Mouse (Mus musculus) midbrain, embryonic 14.5 days (tissue): ENCODE results near the gene Alg14. TPM values are rescaled to one million over a fixed set of nuclear protein-coding genes. Genes with fewer than 3 reads are reported as not detected.

Experiments
- ATAC-seq: fragments of 200-750 bp; cut with Nextera tagmentation; 2 replicates; pipeline ENCODE4 v1.8.0; 2017; ENCODE audit warnings: moderate number of reproducible peaks, moderate library complexity; ENCODE audit not compliant: low FRiP score, low TSS enrichment
- DNase-seq: peaks from one replicate; pipeline ENCODE4 v3.0.0-alpha.2; 2015
- H3K27ac ChIP-seq: fragments of 300-500 bp; sonication (generic); replicated peaks from 2 replicates; pipeline ENCODE4 v1.5.1; 2014; ENCODE audit warnings: mild to moderate bottlenecking, low read depth, low read length, moderate library complexity
- H3K27me3 ChIP-seq: fragments of 300-500 bp; sonication (generic); 2 replicates; pipeline ENCODE4 v1.6.1; 2014; ENCODE audit warnings: low read length, control low read depth, mixed read lengths; ENCODE audit not compliant: control insufficient read depth, insufficient read depth
- H3K36me3 ChIP-seq: fragments of 300-500 bp; sonication (generic); 2 replicates; pipeline ENCODE4 v1.6.1; 2014; ENCODE audit warnings: low read length, control low read depth; ENCODE audit not compliant: control insufficient read depth, insufficient read depth
- H3K4me1 ChIP-seq: fragments of 300-500 bp; sonication (generic); 2 replicates; pipeline ENCODE4 v1.6.1; 2014; ENCODE audit warnings: mild to moderate bottlenecking, antibody characterized with exemption, low read length, control low read depth; ENCODE audit not compliant: control insufficient read depth, insufficient read depth
- H3K4me2 ChIP-seq: fragments of 300-500 bp; sonication (generic); 2 replicates; pipeline ENCODE4 v1.6.1; 2014; ENCODE audit warnings: mild to moderate bottlenecking, low read length, moderate library complexity
- H3K4me3 ChIP-seq: fragments of 300-500 bp; sonication (generic); replicated peaks from 2 replicates; pipeline ENCODE4 v1.5.1; 2014; ENCODE audit warnings: low read depth, low read length
- H3K9ac ChIP-seq: fragments of 300-500 bp; sonication (generic); replicated peaks from 2 replicates; pipeline ENCODE4 v1.6.1; 2014; ENCODE audit warnings: mild to moderate bottlenecking, low read length, moderate library complexity
- H3K9me3 ChIP-seq: fragments of 300-500 bp; sonication (generic); 2 replicates; pipeline ENCODE4 v1.6.1; 2016; ENCODE audit warnings: low read length, control low read depth, mixed read lengths; ENCODE audit not compliant: control insufficient read depth
- WGBS: fragments of 180-500 bp; shearing (Covaris S2); extraction: QIAGEN DNeasy Blood & Tissue Kit; methylation state at CpG from one replicate; pipeline ENCODE4 v1.1.7; 2014; 5-methylcytosine and 5-hydroxymethylcytosine counted together
- polyA plus RNA-seq: library from polyadenylated mRNA; unstranded; fragments of >200 nt; fragmentation: Nextera tagmentation; extraction: Ambion mirVana; gene quantifications from 2 replicates; pipeline ENCODE4 v1.2.1, GENCODE M21; 2014

Alg14 gene
- polyA plus RNA-seq, 1 experiment from 2014 or later, result 29.8 TPM

GRCm38 (mm10) chr3:121389366-121389765, 97.8 kb downstream of the Alg14 start:
- ATAC-seq, result no peak

GRCm38 (mm10) chr3:121389860-121390530, 98.4 kb downstream of the Alg14 start:
- DNase-seq (peak; percentile 85), ATAC-seq (peak; percentile 78)
- Histone ChIP-seq H3K4me1 (peaks cover 12% of the 10 kb centered on the region), H3K27me3 (no peaks in the 10 kb centered on the region), H3K9ac (no peak overlapping the region), H3K9me3 (no peaks in the 10 kb centered on the region), H3K4me2 (peak overlapping the region; percentile 48), H3K36me3 (no peaks in the 10 kb centered on the region), H3K4me3 (0 out of 2 replicates have a peak overlapping the region, but pooled peaks have one; percentile 2), H3K27ac (peak overlapping the region; percentile 52)
- WGBS, result 13% methylated on average over 17 of the region's 17 CpGs

More at GRCm38 (mm10) chr3:121389366-121389765, 97.8 kb downstream of the Alg14 start:
- Histone ChIP-seq H3K27me3 (no peaks in the 10 kb centered on the region), H3K4me1 (peaks cover 12% of the 10 kb centered on the region), H3K4me2 (no peak overlapping the region), H3K36me3 (no peaks in the 10 kb centered on the region), H3K4me3 (no peak overlapping the region), H3K9ac (no peak overlapping the region), H3K9me3 (no peaks in the 10 kb centered on the region), H3K27ac (no peak overlapping the region)
- DNase-seq, result no peak
- WGBS, result 79% methylated on average over 8 of the region's 8 CpGs

GRCm38 (mm10) chr3:121390724-121391123, 99.2 kb downstream of the Alg14 start:
- Histone ChIP-seq H3K4me1 (peaks cover 12% of the 10 kb centered on the region), H3K27ac (peak overlapping the region; percentile 52; the same call in 1 of the 2 replicates), H3K9me3 (no peaks in the 10 kb centered on the region), H3K4me2 (peak overlapping the region; percentile 48), H3K27me3 (no peaks in the 10 kb centered on the region), H3K9ac (no peak overlapping the region), H3K36me3 (no peaks in the 10 kb centered on the region), H3K4me3 (no peak overlapping the region)
- peak; percentile 31 for DNase-seq
- 43% methylated on average over 7 of the region's 7 CpGs for WGBS
- peak; percentile 66 for ATAC-seq

GRCm38 (mm10) chr3:121395588-121396295, 104.2 kb downstream of the Alg14 start:
- 86% methylated on average over 16 of the region's 16 CpGs for WGBS

GRCm38 (mm10) chr3:121396561-121396960, 105.0 kb downstream of the Alg14 start:
- Histone ChIP-seq H3K4me3 (no peak overlapping the region), H3K27ac (no peak overlapping the region), H3K4me2 (no peak overlapping the region), H3K36me3 (no peaks in the 10 kb centered on the region), H3K27me3 (no peaks in the 10 kb centered on the region), H3K9ac (no peak overlapping the region), H3K9me3 (no peaks in the 10 kb centered on the region), H3K4me1 (no peaks in the 10 kb centered on the region)
- 85% methylated on average over 7 of the region's 7 CpGs for WGBS
- no peak for ATAC-seq
- no peak for DNase-seq

More at GRCm38 (mm10) chr3:121395588-121396295, 104.2 kb downstream of the Alg14 start:
- Histone ChIP-seq H3K4me2 (no peak overlapping the region), H3K4me3 (no peak overlapping the region), H3K9ac (no peak overlapping the region), H3K27ac (no peak overlapping the region), H3K27me3 (no peaks in the 10 kb centered on the region), H3K9me3 (no peaks in the 10 kb centered on the region), H3K4me1 (peaks cover 3% of the 10 kb centered on the region; the same call in 1 of the 2 replicates), H3K36me3 (no peaks in the 10 kb centered on the region)
- no peak for DNase-seq
- no peak for ATAC-seq

- H3K9ac ChIP-seq, result no peak overlapping the region
- H3K9me3 ChIP-seq, result no peaks in the 10 kb centered on the region
- H3K4me2 ChIP-seq, result no peak overlapping the region
- WGBS, result 82% methylated on average over 6 of the region's 6 CpGs
- ATAC-seq, result no peak
- DNase-seq, result no peak
- no peak overlapping the region for H3K4me3 ChIP-seq
- H3K27me3 ChIP-seq, result no peaks in the 10 kb centered on the region
- H3K36me3 ChIP-seq, result no peaks in the 10 kb centered on the region
- no peaks in the 10 kb centered on the region for H3K4me1 ChIP-seq
- no peak overlapping the region for H3K27ac ChIP-seq
Measured at GRCm38 (mm10) chr3:121397007-121397406, 105.4 kb downstream of the Alg14 start.

GRCm38 (mm10) chr3:121401384-121401783, 109.8 kb downstream of the Alg14 start:
- H3K36me3 ChIP-seq, result no peaks in the 10 kb centered on the region
- H3K4me2 ChIP-seq, result no peak overlapping the region
- WGBS, result 88% methylated on average over 4 of the region's 4 CpGs
- no peak overlapping the region for H3K27ac ChIP-seq
- H3K9ac ChIP-seq, result no peak overlapping the region
- no peak overlapping the region for H3K4me3 ChIP-seq
- H3K4me1 ChIP-seq, result no peaks in the 10 kb centered on the region
- H3K27me3 ChIP-seq, result no peaks in the 10 kb centered on the region
- ATAC-seq, result no peak
- no peaks in the 10 kb centered on the region for H3K9me3 ChIP-seq
- no peak for DNase-seq

GRCm38 (mm10) chr3:121402096-121402495, 110.5 kb downstream of the Alg14 start:
- H3K9ac ChIP-seq, result no peak overlapping the region
- H3K4me1 ChIP-seq, result no peaks in the 10 kb centered on the region
- no peaks in the 10 kb centered on the region for H3K9me3 ChIP-seq
- H3K4me3 ChIP-seq, result no peak overlapping the region
- WGBS, result 88% methylated on average over 6 of the region's 6 CpGs
- H3K27me3 ChIP-seq, result no peaks in the 10 kb centered on the region
- H3K27ac ChIP-seq, result no peak overlapping the region
- no peak for ATAC-seq
- no peak overlapping the region for H3K4me2 ChIP-seq
- H3K36me3 ChIP-seq, result no peaks in the 10 kb centered on the region
- DNase-seq, result no peak

GRCm38 (mm10) chr3:121403449-121403848, 111.9 kb downstream of the Alg14 start:
- Histone ChIP-seq H3K27ac (no peak overlapping the region), H3K9ac (no peak overlapping the region), H3K36me3 (no peaks in the 10 kb centered on the region), H3K4me2 (no peak overlapping the region), H3K9me3 (no peaks in the 10 kb centered on the region), H3K4me1 (no peaks in the 10 kb centered on the region), H3K27me3 (no peaks in the 10 kb centered on the region), H3K4me3 (no peak overlapping the region)
- 13% methylated on average over 5 of the region's 5 CpGs for WGBS
- DNase-seq (no peak), ATAC-seq (no peak)
